Mouse (Mus musculus): ENCODE data around the gene Cept1.
"Not testable (repeated sequence)": the region's sequence is repeated elsewhere in the genome, so short reads cannot be mapped to it uniquely, and the experiment has no call there.

Cept1 gene

GRCm38 (mm10) chr3:106547171-106547923 lies at the start of gene Cept1, which contains the start of gene Dram2:
Cept1 (minus strand) TSS chr3:106547802.
Dram2 (plus strand) TSS chr3:106547798.
- peak; percentile 85 to 95 for DNase-seq (ENCODE audit: low spot score in 2 of 2)

GRCm38 (mm10) chr3:106593631-106594030 lies 46.0 kb upstream of the Cept1 start:
- DNase-seq (ENCODE audit: low spot score in 2 of 2) = not testable (repeated sequence)

- no peak for DNase-seq (ENCODE audit: low spot score in 2 of 2)
Measured at GRCm38 (mm10) chr3:106579296-106579695, 31.7 kb upstream of the Cept1 start.

GRCm38 (mm10) chr3:106573191-106573590 lies 25.6 kb upstream of the Cept1 start:
- no peak for DNase-seq (ENCODE audit: low spot score in 2 of 2)

DNA sequence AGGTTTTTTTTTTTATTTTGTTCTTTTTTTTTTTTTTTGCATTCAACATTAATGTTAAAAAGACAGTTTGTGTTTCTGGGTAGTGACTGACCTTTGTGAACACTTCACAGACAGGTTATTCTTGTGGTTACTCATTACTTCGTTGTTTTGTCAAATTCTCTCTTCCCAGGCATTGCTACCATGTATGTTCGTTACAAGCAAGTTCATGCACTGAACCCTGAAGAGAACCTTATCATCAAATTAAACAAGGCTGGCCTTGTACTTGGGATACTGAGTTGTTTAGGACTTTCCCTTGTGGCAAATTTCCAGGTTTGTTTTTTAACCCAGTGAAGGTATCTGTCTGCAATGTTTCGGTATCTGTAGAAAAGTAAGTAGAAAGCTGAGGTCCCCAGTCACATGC lies 18.3 kb upstream of the Cept1 start:
- no peak for DNase-seq (ENCODE audit: low spot score in 2 of 2)

GRCm38 (mm10) chr3:106558271-106558670 lies 10.7 kb upstream of the Cept1 start:
- no peak for DNase-seq (ENCODE audit: low spot score in 2 of 2)

DNA sequence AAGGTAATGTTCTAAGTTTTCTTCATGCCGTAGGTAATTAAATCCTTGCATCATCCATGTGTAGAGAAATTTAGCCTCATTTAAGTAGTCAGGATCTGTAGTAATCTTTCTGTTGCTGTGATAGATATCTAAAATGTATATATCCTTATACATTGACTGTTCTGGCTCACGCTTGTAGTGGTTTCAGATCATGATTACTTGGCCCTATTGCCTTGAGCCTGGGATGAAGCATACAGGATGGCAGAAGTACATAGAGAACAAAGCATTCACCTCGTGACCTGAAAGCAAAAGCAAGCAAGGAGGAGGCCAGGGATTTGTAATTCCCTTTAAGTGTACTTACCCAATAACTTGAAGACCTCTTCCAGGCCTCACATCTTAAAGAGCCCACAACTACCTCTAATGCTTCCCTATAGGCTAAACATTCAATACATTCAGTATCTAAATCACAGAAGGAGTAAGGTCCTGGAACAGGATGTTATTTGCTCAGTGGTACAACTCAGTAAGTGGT lies 8.2 kb upstream of the Cept1 start:
- DNase-seq (ENCODE audit: low spot score in 2 of 2) = no peak

DNA sequence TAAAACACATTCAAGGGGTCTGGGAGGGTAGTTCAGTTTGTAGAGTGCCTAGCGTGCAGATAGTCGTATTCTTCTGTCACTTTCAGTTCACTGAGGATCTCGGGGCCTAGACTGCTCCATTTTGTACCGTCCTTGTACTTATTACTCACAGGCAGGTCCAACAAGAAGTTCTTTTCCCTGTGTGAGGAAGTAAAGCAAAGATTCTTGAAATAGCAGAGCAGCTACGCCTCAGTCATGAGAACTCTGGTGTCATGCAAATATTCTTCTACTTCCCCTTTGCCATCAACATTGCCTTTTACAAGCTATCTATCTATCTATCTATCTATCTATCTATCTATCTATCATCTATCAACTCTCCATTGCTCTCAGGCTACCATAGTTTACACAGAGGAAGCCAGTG lies 5.8 kb upstream of the Cept1 start:
- DNase-seq (ENCODE audit: low spot score in 2 of 2) = no peak

DNA sequence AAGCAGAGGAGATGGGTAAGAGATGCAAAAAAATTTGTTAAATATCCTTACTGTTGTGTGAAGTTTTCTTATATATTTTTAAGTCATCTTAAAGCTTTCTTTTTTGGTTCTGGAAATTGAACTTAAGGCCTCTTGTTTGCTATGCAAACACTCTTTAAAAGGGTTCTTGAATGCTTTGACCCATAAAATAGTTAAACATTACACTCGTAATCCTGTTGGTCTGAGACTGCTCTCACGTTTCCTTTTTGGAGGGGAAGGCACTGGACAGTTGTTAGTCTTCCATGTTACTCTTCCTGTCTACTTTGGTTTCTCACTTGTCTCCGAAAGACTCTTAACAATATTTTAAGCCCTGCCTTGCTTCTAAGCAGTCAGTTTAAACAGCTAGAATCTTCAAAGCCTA lies 1.4 kb upstream of the Cept1 start:
- no peak for DNase-seq (ENCODE audit: low spot score in 2 of 2)

- no peak for DNase-seq (ENCODE audit: low spot score in 2 of 2)
Measured at GRCm38 (mm10) chr3:106547924-106548539, 430 bp upstream of the Cept1 start.

- no peak for DNase-seq (ENCODE audit: low spot score in 2 of 2)
Measured at GRCm38 (mm10) chr3:106544721-106545316, 2.8 kb downstream of the Cept1 start.

DNA sequence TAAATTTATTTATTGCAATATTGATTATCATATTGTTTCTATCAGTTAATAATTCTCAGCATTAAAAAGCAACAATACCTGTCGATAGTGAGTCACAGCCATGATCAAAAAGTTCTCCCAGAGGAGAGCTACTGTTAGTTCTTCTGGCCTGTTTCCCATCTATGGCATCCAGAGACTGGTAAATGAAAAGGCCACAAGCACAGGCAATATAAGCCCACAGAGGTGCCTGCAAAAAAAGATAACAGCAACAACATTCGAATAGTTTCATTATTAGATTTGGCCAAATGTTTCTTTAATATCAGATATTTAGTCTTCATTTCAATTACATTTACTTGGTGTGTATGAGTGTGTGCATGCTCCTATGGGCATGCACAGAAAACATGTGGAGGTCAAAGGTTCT lies 14.3 kb downstream of the Cept1 start:
- DNase-seq (ENCODE audit: low spot score in 2 of 2) = no peak

GRCm38 (mm10) chr3:106528032-106528431 lies 19.6 kb downstream of the Cept1 start:
- DNase-seq (ENCODE audit: low spot score in 2 of 2) = no peak

GRCm38 (mm10) chr3:106526411-106526810 lies 21.2 kb downstream of the Cept1 start:
- DNase-seq (ENCODE audit: low spot score in 2 of 2) = no peak

- DNase-seq (ENCODE audit: low spot score in 2 of 2) = no peak
Measured at GRCm38 (mm10) chr3:106522730-106523129, 24.9 kb downstream of the Cept1 start.

- no peak for DNase-seq (ENCODE audit: low spot score in 2 of 2)
Measured at GRCm38 (mm10) chr3:106515016-106515415, 32.6 kb downstream of the Cept1 start.

GRCm38 (mm10) chr3:106510669-106511068 lies 36.9 kb downstream of the Cept1 start:
- no peak for DNase-seq (ENCODE audit: low spot score in 2 of 2)

DNA sequence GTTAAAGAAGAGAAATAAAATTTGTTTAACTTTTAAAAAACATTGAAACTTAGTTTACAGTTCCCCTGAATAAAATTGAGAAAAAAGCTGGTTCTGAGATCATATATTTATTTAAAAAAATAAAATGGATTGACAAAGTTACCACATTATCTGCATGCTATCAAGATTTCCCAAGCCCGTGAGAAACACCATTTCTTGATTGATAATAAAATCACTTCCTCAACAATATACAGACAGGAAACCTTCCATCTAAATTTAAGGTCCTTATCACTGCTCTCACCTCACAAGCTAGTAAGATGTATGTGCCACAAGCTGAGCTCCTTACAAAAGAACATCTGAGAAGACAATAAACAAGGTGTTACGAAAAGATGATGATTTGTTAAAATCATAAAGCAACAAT lies 44.7 kb downstream of the Cept1 start:
- no peak for DNase-seq (ENCODE audit: low spot score in 2 of 2)

DNA sequence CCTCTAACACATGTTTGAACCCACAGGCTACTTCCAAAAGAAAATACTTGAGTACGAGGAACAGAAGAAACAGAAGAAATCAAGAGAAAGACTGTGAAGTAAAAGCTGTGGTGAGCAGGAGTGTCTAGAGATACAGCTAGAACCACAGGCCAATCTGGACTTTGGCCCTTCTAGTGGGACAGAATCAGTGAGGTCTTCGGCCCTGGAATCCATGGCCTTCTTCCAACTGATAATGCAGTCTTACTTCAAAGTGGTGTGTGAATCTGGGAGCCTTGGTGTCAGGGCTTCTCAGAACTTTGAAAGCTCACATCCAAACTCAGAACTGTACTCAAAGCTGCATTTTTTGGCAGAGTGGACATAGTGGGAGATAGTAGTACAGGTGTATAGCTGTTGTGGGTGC lies 47.1 kb downstream of the Cept1 start:
- no peak for DNase-seq (ENCODE audit: low spot score in 2 of 2)

DNA sequence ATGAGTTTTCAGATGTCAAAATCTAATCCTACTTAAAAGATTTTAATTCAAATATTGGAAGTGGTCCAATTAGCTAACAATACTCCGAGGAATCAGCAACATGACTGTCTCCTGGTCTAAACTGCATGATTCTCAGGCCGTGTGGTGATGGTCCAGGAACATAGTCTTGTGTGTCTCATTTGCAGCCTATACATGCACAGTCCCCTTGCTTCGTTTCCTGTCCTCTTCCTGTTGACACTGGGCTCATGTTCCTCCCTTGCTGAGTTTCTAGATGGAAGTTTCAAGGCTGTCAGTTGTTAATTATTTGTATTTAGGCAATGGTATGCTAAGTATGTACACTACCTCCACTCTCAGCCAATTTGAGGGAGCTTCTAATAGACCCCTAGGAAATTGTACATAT lies 50.6 kb downstream of the Cept1 start:
- no peak for DNase-seq (ENCODE audit: low spot score in 2 of 2)

GRCm38 (mm10) chr3:106496045-106496721 lies 51.4 kb downstream of the Cept1 start:
- DNase-seq (ENCODE audit: low spot score in 2 of 2) = peak; percentile 6 to 35

DNA sequence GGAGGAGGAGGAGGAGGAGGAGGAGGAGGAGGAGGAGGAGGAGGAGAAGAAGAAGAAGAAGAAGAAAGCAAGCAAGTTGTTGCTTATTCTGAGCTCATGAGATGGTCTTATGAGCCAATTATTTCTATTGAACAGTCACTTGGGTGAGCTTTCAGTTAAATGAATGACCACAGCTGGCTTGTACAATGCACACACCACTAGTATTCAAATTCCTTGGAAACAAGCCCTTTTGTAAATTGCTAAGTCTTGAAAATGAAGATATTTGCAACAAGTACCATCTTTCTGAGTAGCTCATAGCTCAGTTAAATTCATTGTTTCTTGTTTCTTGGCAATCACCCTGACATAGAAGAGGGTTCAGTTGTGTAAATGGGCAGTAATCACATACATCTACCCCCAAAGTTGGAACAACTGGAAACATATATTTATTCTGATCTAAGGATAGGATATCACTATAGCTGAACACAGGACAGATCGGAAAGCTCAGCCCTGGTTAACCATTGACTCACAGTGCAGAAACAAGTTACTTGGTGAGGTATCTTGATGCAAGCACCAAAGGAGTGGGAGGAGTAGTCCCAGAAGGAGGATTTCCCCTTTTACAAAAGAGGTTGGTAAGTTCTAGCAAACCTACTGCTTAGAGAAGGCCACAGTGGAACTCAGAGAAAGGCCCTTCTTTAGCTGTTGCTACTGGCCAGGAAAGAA lies 52.1 kb downstream of the Cept1 start:
- no peak for DNase-seq (ENCODE audit: low spot score in 2 of 2)
